Mouse (Mus musculus) kidney, embryonic 16.5 days (tissue): ENCODE data around the gene Mrps25. TPM values are rescaled to one million over a fixed set of nuclear protein-coding genes. Genes with fewer than 3 reads are reported as not detected.

Source experiments
- ATAC-seq: fragments of 200-750 bp; cut with Nextera tagmentation; 2 replicates; pipeline ENCODE4 v1.8.0; 2017; ENCODE audit warnings: moderate TSS enrichment; ENCODE audit not compliant: low FRiP score, low TSS enrichment
- H3K27ac ChIP-seq: fragments of 300-500 bp; sonication (generic); 2 replicates; pipeline ENCODE4 v1.5.1; 2014; ENCODE audit warnings: low read length
- H3K27me3 ChIP-seq: fragments of 300-500 bp; sonication (generic); 2 replicates; pipeline ENCODE4 v1.6.1; 2014; ENCODE audit warnings: low read length, control low read depth, mixed read lengths; ENCODE audit not compliant: insufficient read depth
- H3K36me3 ChIP-seq: fragments of 300-500 bp; sonication (generic); 2 replicates; pipeline ENCODE4 v1.6.1; 2014; ENCODE audit warnings: low read length, control low read depth, mixed read lengths; ENCODE audit not compliant: insufficient read depth
- H3K4me1 ChIP-seq: fragments of 300-500 bp; sonication (generic); 2 replicates; pipeline ENCODE4 v1.6.1; 2014; ENCODE audit warnings: low read length, control low read depth, mixed read lengths; ENCODE audit not compliant: insufficient read depth
- H3K4me2 ChIP-seq: fragments of 300-500 bp; sonication (generic); replicated peaks from 2 replicates; pipeline ENCODE4 v1.6.1; 2014; ENCODE audit warnings: low read depth, low read length
- H3K4me3 ChIP-seq: fragments of 300-500 bp; sonication (generic); 2 replicates; pipeline ENCODE4 v1.5.1; 2014; ENCODE audit warnings: mild to moderate bottlenecking, low read length
- H3K9ac ChIP-seq: fragments of 300-500 bp; sonication (generic); replicated peaks from 2 replicates; pipeline ENCODE4 v1.6.1; 2014; ENCODE audit warnings: low read length
- H3K9me3 ChIP-seq: fragments of 300-500 bp; sonication (generic); 2 replicates; pipeline ENCODE4 v1.6.1; 2016; ENCODE audit warnings: low read length, control low read depth
- WGBS: fragments of 180-500 bp; shearing (Covaris S2); extraction: QIAGEN DNeasy Blood & Tissue Kit; methylation state at CpG from one replicate; pipeline ENCODE4 v1.1.7; 2014; 5-methylcytosine and 5-hydroxymethylcytosine counted together
- polyA plus RNA-seq: library from polyadenylated mRNA; unstranded; fragments of >200 nt; fragmentation: Nextera tagmentation; extraction: Ambion mirVana; gene quantifications from 2 replicates; pipeline ENCODE4 v1.2.1, GENCODE M21; 2015

Gene Mrps25
- polyA plus RNA-seq, 1 experiment from 2014 or later, result 96.4 TPM

DNA sequence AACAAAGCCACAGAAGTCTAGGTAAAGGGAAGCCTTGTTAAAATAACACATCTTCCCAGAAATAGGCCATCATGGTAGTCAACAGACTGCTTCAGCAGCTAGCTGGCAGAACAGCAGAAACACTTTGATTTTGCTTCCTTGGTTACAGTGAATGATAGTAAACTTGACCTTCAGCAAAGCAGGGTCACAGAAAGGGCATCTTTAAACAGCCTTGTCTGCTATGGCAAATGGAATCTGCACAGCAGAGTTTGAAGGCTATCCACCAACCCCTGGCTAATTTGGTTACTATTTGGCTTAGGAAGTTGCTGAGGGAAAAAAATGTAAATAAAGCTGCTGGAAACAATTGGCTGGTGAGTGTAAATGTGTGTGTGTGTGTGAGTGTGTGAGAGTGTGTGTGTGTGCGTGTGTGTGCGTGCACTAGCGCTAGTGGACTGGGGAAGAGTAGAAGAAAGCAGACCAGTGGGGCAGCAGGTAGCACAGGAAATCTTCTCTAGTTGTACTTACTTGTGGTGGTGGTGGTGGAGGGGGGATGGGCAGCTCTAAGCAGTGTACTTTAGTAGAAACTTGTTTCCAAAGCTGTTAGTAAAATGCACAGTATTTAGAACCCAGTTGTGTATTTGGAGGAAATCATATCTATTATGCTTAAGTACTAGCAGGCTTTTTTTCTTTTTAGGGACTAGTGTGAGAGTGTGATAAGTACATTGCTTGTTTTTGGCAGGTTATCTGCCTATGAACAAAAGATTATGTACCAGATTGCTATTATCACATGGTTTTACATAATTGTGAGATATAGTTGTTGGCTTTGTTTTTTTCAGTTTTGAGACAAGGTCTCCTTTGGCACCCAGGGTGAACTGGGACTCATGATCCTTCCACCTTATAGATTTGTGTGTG is 51.6 kb downstream of the Mrps25 start:
- Histone ChIP-seq H3K27me3 (no peaks in the 10 kb centered on the region), H3K9ac (no peak overlapping the region), H3K9me3 (no peaks in the 10 kb centered on the region), H3K27ac (no peak overlapping the region), H3K36me3 (peaks cover 2% of the 10 kb centered on the region; the same call in 1 of the 2 replicates), H3K4me2 (no peak overlapping the region), H3K4me1 (0 out of 2 replicates have a peak, but pooled peaks cover 3% of the 10 kb centered on the region), H3K4me3 (no peak overlapping the region)
- ATAC-seq, result no peak
- 89% methylated on average over 3 of the region's 3 CpGs for WGBS

DNA sequence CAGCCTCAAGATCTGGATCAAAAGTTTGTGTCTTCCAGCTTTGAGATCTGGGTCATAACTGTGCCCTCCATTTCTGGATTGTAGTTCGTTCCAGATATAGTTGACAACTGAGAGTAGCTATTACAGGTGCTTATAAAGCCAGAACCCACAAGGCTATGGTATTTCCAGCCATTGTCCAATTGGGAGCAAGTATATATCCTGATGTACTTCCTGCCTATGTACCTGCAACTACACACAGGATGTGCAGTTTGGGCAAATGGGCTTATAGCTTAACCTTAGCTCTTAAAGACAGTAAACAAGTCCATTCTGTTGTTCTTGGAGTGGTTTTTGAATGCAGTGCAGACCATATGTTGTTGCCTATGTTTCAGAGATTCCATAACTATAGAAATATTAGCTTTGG is 52.4 kb downstream of the Mrps25 start:
- H3K27ac ChIP-seq, result no peak overlapping the region
- no peak for ATAC-seq
- H3K4me3 ChIP-seq, result no peak overlapping the region
- no peak overlapping the region for H3K4me2 ChIP-seq
- WGBS, result 92% methylated on average over 1 of the region's 1 CpGs
- no peak overlapping the region for H3K9ac ChIP-seq
- H3K4me1 ChIP-seq, result 0 out of 2 replicates have a peak, but pooled peaks cover 3% of the 10 kb centered on the region
- H3K36me3 ChIP-seq, result peaks cover 2% of the 10 kb centered on the region; the same call in 1 of the 2 replicates
- no peaks in the 10 kb centered on the region for H3K27me3 ChIP-seq
- no peaks in the 10 kb centered on the region for H3K9me3 ChIP-seq

DNA sequence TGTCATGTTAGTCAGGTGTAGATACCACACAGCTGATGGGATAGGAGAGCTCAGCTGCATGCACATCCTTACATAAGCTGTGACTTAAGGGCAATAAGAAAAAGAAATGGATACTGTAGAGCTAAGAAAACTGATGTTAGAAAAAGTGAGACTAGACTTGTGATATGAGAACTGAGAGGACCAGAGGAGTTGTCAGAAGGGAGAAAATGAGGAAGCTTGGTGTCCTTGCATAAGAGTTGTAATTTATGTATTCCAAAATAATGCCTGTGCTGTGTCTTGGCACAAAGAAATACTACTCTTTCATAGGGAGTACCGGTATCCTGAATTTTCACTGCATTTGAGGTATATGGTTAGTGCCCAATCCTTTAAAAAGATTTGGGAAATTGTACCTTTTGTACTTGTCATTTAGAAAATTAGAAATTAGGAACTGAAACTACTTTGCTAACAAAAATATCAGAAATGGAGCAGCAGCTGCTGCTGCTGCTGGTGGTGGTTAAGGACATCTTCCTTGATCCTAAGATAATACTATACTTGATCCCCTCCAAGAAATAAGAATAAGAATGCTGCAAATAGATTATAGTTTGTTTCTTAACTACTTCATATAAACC is 56.9 kb downstream of the Mrps25 start:
- Histone ChIP-seq H3K36me3 (no peaks in the 10 kb centered on the region; the same call in 1 of the 2 replicates), H3K4me2 (no peak overlapping the region), H3K27ac (no peak overlapping the region), H3K4me3 (no peak overlapping the region), H3K9me3 (no peaks in the 10 kb centered on the region), H3K9ac (no peak overlapping the region), H3K27me3 (no peaks in the 10 kb centered on the region), H3K4me1 (0 out of 2 replicates have a peak, but pooled peaks cover 1% of the 10 kb centered on the region)
- 67% methylated on average over 1 of the region's 1 CpGs for WGBS
- no peak for ATAC-seq

DNA sequence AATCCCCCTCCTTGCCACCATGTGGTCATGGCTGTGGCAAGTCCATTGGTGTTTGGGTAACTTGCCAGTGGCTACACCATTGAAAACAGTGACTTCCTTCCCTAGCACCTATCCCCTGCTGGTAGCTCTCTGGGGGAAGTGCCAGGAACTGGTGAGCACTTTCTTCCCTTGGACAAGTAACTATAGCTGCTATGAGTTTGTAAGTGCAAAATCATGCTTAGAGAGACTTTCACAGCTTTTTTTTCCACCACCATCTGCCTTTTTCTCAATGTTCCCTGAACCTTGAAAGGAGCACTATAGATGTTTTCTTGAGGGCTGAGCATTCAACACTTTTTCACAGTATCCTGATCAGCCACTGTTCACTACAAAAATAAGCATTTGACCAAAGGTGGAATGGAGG is 59.3 kb downstream of the Mrps25 start:
- no peak overlapping the region for H3K9ac ChIP-seq
- no peaks in the 10 kb centered on the region for H3K27me3 ChIP-seq
- no peaks in the 10 kb centered on the region for H3K9me3 ChIP-seq
- H3K4me1 ChIP-seq, result no peaks in the 10 kb centered on the region
- no peaks in the 10 kb centered on the region; the same call in 1 of the 2 replicates for H3K36me3 ChIP-seq
- no peak for ATAC-seq
- no peak overlapping the region for H3K27ac ChIP-seq
- H3K4me3 ChIP-seq, result no peak overlapping the region
- no peak overlapping the region for H3K4me2 ChIP-seq

Other genes starting within 250 kb of the Mrps25 start
- gene Fgd5, start 205.2 kb downstream of the Mrps25 start, polyA plus RNA-seq, result 20.8 and 22.9 TPM in 2 replicates
- 12.6 and 16.5 TPM in 2 replicates for gene Nr2c2, start 92.6 kb downstream of the Mrps25 start, polyA plus RNA-seq
- gene Rbsn, start 30.9 kb upstream of the Mrps25 start, polyA plus RNA-seq, result 25.2 and 25.3 TPM in 2 replicates
- 7.2 TPM in 2 replicates for gene Trh, start 60.6 kb upstream of the Mrps25 start, polyA plus RNA-seq